Mouse (Mus musculus) C2C12 (cell line): ENCODE measurements around the gene Sgf29. TPM values are rescaled to one million over a fixed set of nuclear protein-coding genes. Genes with fewer than 3 reads are reported as not detected.

ENCODE experiments used
- H3K27me3 ChIP-seq: one replicate; pipeline ENCODE4 v1.6.1; 2011; ENCODE audit not compliant: control insufficient read depth, insufficient read depth, insufficient read length
- H3K36me3 ChIP-seq: one replicate; pipeline ENCODE4 v1.6.1; 2011; ENCODE audit not compliant: control insufficient read depth, insufficient read depth
- H3K4me3 ChIP-seq: one replicate; pipeline ENCODE4 v1.5.1; 2011; ENCODE audit warnings: mild to moderate bottlenecking, control low read depth; ENCODE audit not compliant: poor library complexity, insufficient read depth, severe bottlenecking
- H3K79me2 ChIP-seq: one replicate; pipeline ENCODE4 v1.6.1; 2011; ENCODE audit not compliant: control insufficient read depth, insufficient read depth
- H3K79me3 ChIP-seq: one replicate; pipeline ENCODE4 v1.6.1; 2011; ENCODE audit warnings: low read depth, control low read depth
- H3ac ChIP-seq: one replicate; pipeline ENCODE3; 2011; ENCODE audit warnings: low read depth; ENCODE audit not compliant: control insufficient read depth, insufficient read length
- CEBPB ChIP-seq: IDR thresholded peaks from one replicate; pipeline ENCODE4 v1.6.1; 2011; ENCODE audit warnings: low read depth, mild to moderate bottlenecking, control low read depth, moderate library complexity
- CTCF ChIP-seq: IDR thresholded peaks from one replicate; pipeline ENCODE4 v1.5.1; 2011; ENCODE audit not compliant: control insufficient read depth, insufficient read depth, insufficient read length
- FOSL1 ChIP-seq: IDR thresholded peaks from one replicate; pipeline ENCODE4 v1.8.0; 2011; ENCODE audit warnings: mild to moderate bottlenecking, low read length; ENCODE audit not compliant: poor library complexity, insufficient read depth, severe bottlenecking
- MAX ChIP-seq: IDR thresholded peaks from one replicate; pipeline ENCODE4 v1.6.1; 2011; ENCODE audit warnings: mild to moderate bottlenecking, control low read depth
- MYOD1 ChIP-seq: IDR thresholded peaks from one replicate; pipeline ENCODE4 v1.6.1; 2011; ENCODE audit warnings: low read depth; ENCODE audit not compliant: control insufficient read depth, insufficient read length
- MYOG ChIP-seq: IDR thresholded peaks from one replicate; pipeline ENCODE4 v1.6.1; 2011; ENCODE audit not compliant: control insufficient read depth, insufficient read length; ENCODE audit errors: extremely low read depth
- USF1 ChIP-seq: IDR thresholded peaks from one replicate; pipeline ENCODE4 v1.6.1; 2011; ENCODE audit warnings: low read depth, mild to moderate bottlenecking, control low read depth, moderate library complexity
- long read RNA-seq, 2 experiments: library from polyadenylated mRNA; unstranded; transcript quantifications; one replicate each; pipeline ENCODE4 v2.0.0; 2019 to 2020
- polyA plus RNA-seq: library from polyadenylated mRNA; unstranded; fragments of >200 nt; fragmentation: generic; extraction: Trizol; gene quantifications from one replicate; pipeline ENCODE4 v1.2.1, GENCODE M21; 2012; ENCODE audit warnings: missing spikeins

The Sgf29 gene
- 39.3 TPM for polyA plus RNA-seq
- long read RNA-seq, experiment 1, transcript Sgf29-201 (10 exons, 1,312 nt) = major isoform, 7 of 14 reads
- long read RNA-seq, experiment 1, partial matches to known transcripts = 3 of 14 reads
- long read RNA-seq, experiment 1, other reads (novel, unspliced or antisense) = 4 of 14 reads
- long read RNA-seq, experiment 2, transcript Sgf29-201 (10 exons, 1,312 nt) = major isoform, 8 of 19 reads
- long read RNA-seq, experiment 2, partial matches to known transcripts = 4 of 19 reads
- long read RNA-seq, experiment 2, other reads (novel, unspliced or antisense) = 7 of 19 reads

- Histone ChIP-seq H3K36me3 (no peaks in the 10 kb centered on the region), H3K27me3 (no peaks in the 10 kb centered on the region), H3K79me2 (peaks cover 27% of the 10 kb centered on the region), H3K4me3 (peak within 1 kb of the TSS; percentile 51), H3ac (peak within 1 kb of the TSS; percentile 94), H3K79me3 (peaks cover 19% of the 10 kb centered on the region)
- TF ChIP-seq MYOG (no peak), FOSL1 (no peak), MYOD1 (no peak), MAX (peak; percentile 76), CEBPB (no peak), USF1 (no peak), CTCF (no peak)
Measured at GRCm38 (mm10) chr7:126649231-126650051, at the start of gene Sgf29. Sgf29 (plus strand) TSS chr7:126649309.

DNA sequence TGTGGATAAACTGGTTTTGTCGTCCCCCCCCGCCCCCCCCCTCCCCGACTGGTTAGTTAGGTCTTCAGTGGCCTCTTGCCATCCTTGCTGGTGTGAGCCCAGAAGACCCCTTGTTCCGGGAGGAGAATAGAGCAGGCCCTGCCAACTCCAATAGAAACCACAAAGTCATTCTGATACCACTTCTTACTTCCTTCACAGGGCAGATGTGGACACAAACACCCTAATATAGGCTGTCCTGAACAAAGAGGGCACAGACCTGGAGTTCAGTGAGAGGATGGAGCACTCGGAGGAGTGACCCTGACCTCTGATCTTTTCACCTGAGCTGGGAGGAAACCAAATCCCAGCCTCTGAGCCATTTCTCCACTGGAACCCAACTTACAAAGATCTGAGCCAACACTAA lies 47.2 kb upstream of the Sgf29 start:
- H3ac ChIP-seq = no peak overlapping the region
- no peak overlapping the region for H3K4me3 ChIP-seq
- TF ChIP-seq MYOD1 (no peak), CTCF (no peak), MYOG (no peak), USF1 (no peak), CEBPB (no peak), MAX (no peak), FOSL1 (no peak)
- no peaks in the 10 kb centered on the region for H3K79me3 ChIP-seq
- H3K27me3 ChIP-seq = no peaks in the 10 kb centered on the region
- H3K36me3 ChIP-seq = no peaks in the 10 kb centered on the region
- no peaks in the 10 kb centered on the region for H3K79me2 ChIP-seq

GRCm38 (mm10) chr7:126602650-126603049 lies 46.5 kb upstream of the Sgf29 start:
- no peak overlapping the region for H3K4me3 ChIP-seq
- no peak for TF ChIP-seq MAX
- no peak for TF ChIP-seq FOSL1
- no peak for TF ChIP-seq MYOG
- no peak for TF ChIP-seq CTCF
- TF ChIP-seq MYOD1 = no peak
- TF ChIP-seq CEBPB = no peak
- TF ChIP-seq USF1 = no peak
- no peak overlapping the region for H3ac ChIP-seq
- no peaks in the 10 kb centered on the region for H3K36me3 ChIP-seq
- H3K79me3 ChIP-seq = no peaks in the 10 kb centered on the region
- no peaks in the 10 kb centered on the region for H3K79me2 ChIP-seq
- H3K27me3 ChIP-seq = no peaks in the 10 kb centered on the region

DNA sequence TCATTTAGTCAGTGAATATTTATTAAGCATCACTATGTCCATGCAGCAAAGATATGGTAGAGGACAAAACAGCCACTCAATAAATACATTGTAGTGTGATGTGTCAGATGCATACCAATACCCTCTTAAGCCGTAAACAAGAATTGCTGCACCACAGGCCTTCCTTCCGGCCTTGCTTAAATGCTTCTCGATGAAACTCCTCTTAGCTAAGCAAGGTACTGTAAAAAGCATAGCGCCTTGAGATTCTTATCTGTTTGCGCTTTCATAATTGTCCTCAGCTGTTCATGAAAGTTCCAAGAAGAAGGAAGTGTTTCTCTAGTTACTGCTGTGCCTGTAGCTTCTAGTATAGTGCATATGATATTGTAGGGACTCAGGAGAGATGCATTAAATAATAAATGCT lies 42.5 kb upstream of the Sgf29 start:
- H3K27me3 ChIP-seq = no peaks in the 10 kb centered on the region
- no peak overlapping the region for H3ac ChIP-seq
- no peak for TF ChIP-seq CTCF
- no peak for TF ChIP-seq MYOD1
- no peak for TF ChIP-seq CEBPB
- TF ChIP-seq MAX = no peak
- TF ChIP-seq MYOG = no peak
- H3K79me2 ChIP-seq = no peaks in the 10 kb centered on the region
- no peaks in the 10 kb centered on the region for H3K36me3 ChIP-seq
- H3K79me3 ChIP-seq = no peaks in the 10 kb centered on the region
- no peak overlapping the region for H3K4me3 ChIP-seq

DNA sequence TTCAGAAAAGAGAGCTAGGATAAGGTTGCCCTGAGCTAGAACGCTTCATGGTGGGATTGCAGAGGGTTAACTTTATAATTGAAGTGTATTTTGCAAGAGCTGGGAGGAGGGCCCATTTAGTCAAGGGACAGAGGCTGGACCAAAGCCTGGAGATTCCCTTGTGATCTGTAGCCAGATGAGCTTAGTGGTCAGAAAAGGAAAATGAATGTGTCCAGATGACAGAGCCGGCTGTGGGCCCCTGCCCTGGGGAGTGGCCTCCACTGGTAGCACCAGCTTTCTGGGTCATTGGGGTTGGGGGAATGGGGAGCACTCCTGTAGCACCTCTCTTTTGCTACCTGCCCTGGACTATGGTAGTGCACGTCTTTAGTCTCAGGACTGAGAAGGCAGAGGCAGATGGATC lies 42.0 kb upstream of the Sgf29 start:
- Histone ChIP-seq H3K4me3 (no peak overlapping the region), H3K27me3 (no peaks in the 10 kb centered on the region), H3K36me3 (no peaks in the 10 kb centered on the region), H3K79me3 (no peaks in the 10 kb centered on the region), H3K79me2 (no peaks in the 10 kb centered on the region), H3ac (no peak overlapping the region)
- TF ChIP-seq MYOG (no peak), CEBPB (peak; percentile 20), CTCF (no peak), FOSL1 (no peak), MAX (no peak), USF1 (no peak)
